Mouse (Mus musculus) intestine, embryonic 15.5 days (tissue): ENCODE data around the gene Olr1. TPM values are rescaled to one million over a fixed set of nuclear protein-coding genes. Genes with fewer than 3 reads are reported as not detected.

Experiments used
- ATAC-seq: fragments of 200-750 bp; cut with Nextera tagmentation; 2 replicates; pipeline ENCODE4 v1.8.0; 2017; ENCODE audit warnings: moderate TSS enrichment, moderate library complexity
- H3K27ac ChIP-seq: fragments of 300-500 bp; sonication (generic); 2 replicates; pipeline ENCODE4 v1.5.1; 2015; ENCODE audit warnings: mild to moderate bottlenecking, inconsistent platforms
- H3K27me3 ChIP-seq: fragments of 300-500 bp; sonication (generic); replicated peaks from 2 replicates; pipeline ENCODE4 v1.6.1; 2015; ENCODE audit warnings: inconsistent platforms
- H3K36me3 ChIP-seq: fragments of 300-500 bp; sonication (generic); 2 replicates; pipeline ENCODE4 v1.6.1; 2015; ENCODE audit warnings: inconsistent platforms
- H3K4me1 ChIP-seq: fragments of 300-500 bp; sonication (generic); replicated peaks from 2 replicates; pipeline ENCODE4 v1.6.1; 2015; ENCODE audit warnings: inconsistent platforms
- H3K4me2 ChIP-seq: fragments of 300-500 bp; sonication (generic); replicated peaks from 2 replicates; pipeline ENCODE4 v1.6.1; 2015; ENCODE audit warnings: mild to moderate bottlenecking, inconsistent platforms
- H3K4me3 ChIP-seq: fragments of 300-500 bp; sonication (generic); replicated peaks from 2 replicates; pipeline ENCODE4 v1.5.1; 2015; ENCODE audit warnings: inconsistent platforms
- H3K9ac ChIP-seq: fragments of 300-500 bp; sonication (generic); 2 replicates; pipeline ENCODE4 v1.6.1; 2015; ENCODE audit warnings: inconsistent platforms
- H3K9me3 ChIP-seq: fragments of 300-500 bp; sonication (generic); 2 replicates; pipeline ENCODE4 v1.6.1; 2016; ENCODE audit warnings: inconsistent platforms
- WGBS: fragments of 180-500 bp; shearing (Covaris S2); methylation state at CpG from one replicate; pipeline ENCODE4 v1.1.7; 2015; 5-methylcytosine and 5-hydroxymethylcytosine counted together
- polyA plus RNA-seq: library from polyadenylated mRNA; unstranded; fragments of >200 nt; fragmentation: Nextera tagmentation; extraction: Ambion mirVana; gene quantifications from 2 replicates; pipeline ENCODE4 v1.2.1, GENCODE M21; 2015

Olr1 gene
- polyA plus RNA-seq, result 0.04 and 0.13 TPM in 2 replicates

GRCm38 (mm10) chr6:129507024-129507423 lies at the start of gene Olr1:
Olr1 (minus strand) TSS chr6:129507165.
- Histone ChIP-seq H3K27me3 (no peaks in the 10 kb centered on the region), H3K4me1 (no peaks in the 10 kb centered on the region), H3K36me3 (no peaks in the 10 kb centered on the region), H3K4me2 (no peak within 1 kb of the TSS), H3K27ac (no peak within 1 kb of the TSS), H3K9me3 (no peaks in the 10 kb centered on the region), H3K4me3 (no peak within 1 kb of the TSS), H3K9ac (no peak within 1 kb of the TSS)
- ATAC-seq, result no peak
- 77% methylated on average over 9 of the region's 9 CpGs for WGBS

DNA sequence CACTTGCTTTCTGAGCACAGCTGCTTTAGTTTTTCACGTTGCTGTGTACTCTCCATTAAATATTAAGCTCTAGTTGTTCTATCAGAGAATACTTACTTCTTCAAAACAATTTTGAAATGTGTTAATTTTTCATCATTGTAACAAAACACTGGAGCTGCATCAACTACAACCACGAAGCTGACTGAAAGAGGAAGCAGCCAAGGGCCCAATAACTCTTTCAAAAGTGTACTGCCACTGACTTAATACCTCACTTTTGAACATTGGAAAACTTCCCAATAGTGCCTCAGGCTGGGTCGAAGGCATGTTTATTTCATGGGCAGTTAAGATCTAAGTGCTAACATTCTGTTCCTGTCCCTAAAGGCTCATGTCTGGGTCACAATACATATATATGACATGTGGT lies 41.0 kb upstream of the Olr1 start:
- ATAC-seq, result no peak
- Histone ChIP-seq H3K9ac (no peak overlapping the region), H3K4me1 (0 out of 2 replicates have a peak, but pooled peaks cover 3% of the 10 kb centered on the region), H3K36me3 (no peaks in the 10 kb centered on the region), H3K27ac (no peak overlapping the region), H3K4me2 (no peak overlapping the region), H3K27me3 (no peaks in the 10 kb centered on the region), H3K9me3 (no peaks in the 10 kb centered on the region), H3K4me3 (no peak overlapping the region)
- WGBS, result 61% methylated on average over 3 of the region's 3 CpGs

- no peak overlapping the region for H3K4me3 ChIP-seq
- H3K9me3 ChIP-seq, result no peaks in the 10 kb centered on the region
- 85% methylated on average over 2 of the region's 2 CpGs for WGBS
- 0 out of 2 replicates have a peak, but pooled peaks cover 3% of the 10 kb centered on the region for H3K4me1 ChIP-seq
- H3K27me3 ChIP-seq, result no peaks in the 10 kb centered on the region
- no peak overlapping the region for H3K4me2 ChIP-seq
- H3K36me3 ChIP-seq, result 0 out of 2 replicates have a peak, but pooled peaks cover 3% of the 10 kb centered on the region
- no peak overlapping the region for H3K27ac ChIP-seq
- H3K9ac ChIP-seq, result no peak overlapping the region
- no peak for ATAC-seq
These were observed 40.3 kb upstream of the Olr1 start for GRCm38 (mm10) chr6:129547277-129547676.

GRCm38 (mm10) chr6:129543709-129544606 lies 37.0 kb upstream of the Olr1 start:
- Histone ChIP-seq H3K27me3 (no peaks in the 10 kb centered on the region), H3K9me3 (no peaks in the 10 kb centered on the region), H3K27ac (no peak overlapping the region), H3K4me2 (no peak overlapping the region), H3K36me3 (peaks cover 10% of the 10 kb centered on the region), H3K4me3 (no peak overlapping the region), H3K4me1 (0 out of 2 replicates have a peak, but pooled peaks cover 3% of the 10 kb centered on the region), H3K9ac (no peak overlapping the region)
- 58% methylated on average over 6 of the region's 6 CpGs for WGBS
- peak; percentile 82 for ATAC-seq

DNA sequence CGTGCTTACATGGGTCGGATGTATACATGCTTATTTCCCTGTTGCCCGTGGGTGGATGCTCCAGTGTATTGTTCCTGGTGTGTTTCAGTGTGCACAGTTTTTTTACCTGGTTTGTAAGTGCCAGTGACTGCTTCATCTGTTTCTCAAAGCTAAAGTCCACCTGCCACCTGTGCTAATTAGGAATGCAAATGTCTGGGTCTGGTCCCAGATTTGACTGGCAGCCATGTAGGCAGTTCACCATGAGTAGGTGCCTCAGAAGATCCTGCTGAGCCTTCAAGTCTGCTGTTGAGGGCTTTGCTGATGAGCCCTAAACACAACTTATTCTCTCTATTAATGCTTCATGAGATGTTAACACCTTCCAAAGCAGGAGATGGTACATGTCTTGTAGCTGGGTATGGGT lies 35.6 kb upstream of the Olr1 start:
- Histone ChIP-seq H3K4me1 (0 out of 2 replicates have a peak, but pooled peaks cover 3% of the 10 kb centered on the region), H3K9me3 (no peaks in the 10 kb centered on the region), H3K27ac (no peak overlapping the region), H3K4me3 (no peak overlapping the region), H3K4me2 (no peak overlapping the region), H3K27me3 (no peaks in the 10 kb centered on the region), H3K9ac (no peak overlapping the region), H3K36me3 (peaks cover 10% of the 10 kb centered on the region)
- no peak for ATAC-seq
- WGBS, result 95% methylated on average over 3 of the region's 3 CpGs

GRCm38 (mm10) chr6:129541931-129542330 lies 35.0 kb upstream of the Olr1 start:
- Histone ChIP-seq H3K27ac (no peak overlapping the region), H3K4me3 (no peak overlapping the region), H3K36me3 (peaks cover 10% of the 10 kb centered on the region), H3K9me3 (no peaks in the 10 kb centered on the region), H3K9ac (no peak overlapping the region), H3K4me1 (0 out of 2 replicates have a peak, but pooled peaks cover 3% of the 10 kb centered on the region), H3K4me2 (no peak overlapping the region), H3K27me3 (no peaks in the 10 kb centered on the region)
- WGBS, result 84% methylated on average over 9 of the region's 9 CpGs
- no peak for ATAC-seq

DNA sequence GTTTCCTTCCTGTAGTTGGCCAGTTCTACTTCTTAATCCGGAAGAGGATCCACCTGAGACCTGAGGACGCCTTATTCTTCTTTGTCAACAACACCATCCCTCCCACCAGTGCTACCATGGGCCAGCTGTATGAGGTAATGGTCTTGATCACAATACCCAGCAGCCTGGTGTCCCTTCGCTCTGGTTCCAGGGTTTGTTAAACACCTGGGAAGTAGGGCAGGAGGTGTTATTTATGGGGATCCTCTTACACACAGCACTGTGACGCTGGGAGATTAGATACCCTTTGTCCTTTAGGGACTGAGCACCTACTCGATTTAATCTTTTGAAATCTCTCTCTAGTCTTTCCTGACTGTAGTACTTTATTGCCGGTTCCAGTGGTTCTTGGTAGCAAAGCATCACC lies 31.6 kb upstream of the Olr1 start:
- H3K27ac ChIP-seq, result no peak overlapping the region
- H3K4me1 ChIP-seq, result 0 out of 2 replicates have a peak, but pooled peaks cover 8% of the 10 kb centered on the region
- no peaks in the 10 kb centered on the region for H3K9me3 ChIP-seq
- no peak overlapping the region for H3K4me3 ChIP-seq
- H3K27me3 ChIP-seq, result no peaks in the 10 kb centered on the region
- peaks cover 10% of the 10 kb centered on the region for H3K36me3 ChIP-seq
- ATAC-seq, result no peak
- 83% methylated on average over 6 of the region's 6 CpGs for WGBS
- no peak overlapping the region for H3K4me2 ChIP-seq
- no peak overlapping the region for H3K9ac ChIP-seq

GRCm38 (mm10) chr6:129535723-129536122 lies 28.8 kb upstream of the Olr1 start:
- H3K4me2 ChIP-seq, result 0 out of 2 replicates have a peak overlapping the region, but pooled peaks have one; percentile 12
- H3K27me3 ChIP-seq, result no peaks in the 10 kb centered on the region
- H3K36me3 ChIP-seq, result peaks cover 5% of the 10 kb centered on the region; the same call in 1 of the 2 replicates
- H3K4me3 ChIP-seq, result no peak overlapping the region
- no peak overlapping the region for H3K27ac ChIP-seq
- H3K9me3 ChIP-seq, result no peaks in the 10 kb centered on the region
- 0 out of 2 replicates have a peak, but pooled peaks cover 14% of the 10 kb centered on the region for H3K4me1 ChIP-seq
- H3K9ac ChIP-seq, result no peak overlapping the region
- 60% methylated on average over 4 of the region's 4 CpGs for WGBS
- no peak for ATAC-seq

DNA sequence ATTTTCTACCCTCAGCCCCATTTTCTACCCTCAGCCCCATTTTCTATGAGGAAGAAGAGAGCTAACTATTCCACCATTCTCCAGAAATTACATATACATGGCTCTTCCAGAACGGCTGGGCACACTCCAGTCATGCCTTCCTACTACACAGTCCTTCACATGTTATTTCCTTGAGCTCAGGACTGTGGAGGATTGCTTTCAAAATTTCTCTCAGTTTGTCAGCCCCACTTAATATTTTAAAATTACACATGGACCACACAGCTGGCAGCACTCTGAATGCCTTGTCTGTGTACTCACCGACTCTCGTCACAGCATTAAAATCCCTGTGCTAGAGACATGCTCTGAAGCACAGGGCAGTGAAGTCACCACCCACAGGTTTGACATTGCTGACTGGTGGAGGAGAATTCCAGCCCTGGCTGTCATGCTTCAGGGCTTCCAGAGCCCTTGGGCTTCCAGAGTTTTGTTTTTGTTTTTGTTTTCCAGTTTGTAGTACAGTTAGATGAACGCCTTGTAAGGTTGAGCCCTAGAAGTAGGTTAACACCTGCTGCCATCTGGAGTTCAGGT lies 27.7 kb upstream of the Olr1 start:
- Histone ChIP-seq H3K27ac (no peak overlapping the region), H3K4me3 (peak overlapping the region; percentile 82)

DNA sequence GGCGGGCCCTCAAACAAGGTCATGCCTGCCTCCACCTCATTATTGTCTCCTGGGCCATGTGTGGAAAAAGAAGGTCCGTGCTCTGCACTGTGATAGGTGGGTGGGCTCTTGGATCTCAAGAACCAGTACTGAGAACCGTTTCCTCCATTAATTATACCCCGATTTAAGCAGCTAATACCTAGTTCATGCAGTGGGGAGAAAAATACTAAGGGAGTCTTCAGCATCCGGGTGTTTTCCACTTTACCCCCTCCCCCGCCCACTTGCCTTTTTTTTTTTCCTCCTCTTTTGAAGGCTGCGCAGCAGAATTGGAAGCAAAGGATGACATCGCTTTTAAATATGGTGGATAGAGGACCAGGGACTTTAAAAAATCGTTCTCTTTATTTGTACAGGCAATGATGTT lies 27.1 kb upstream of the Olr1 start:
- ATAC-seq, result peak; percentile 9; the same call in 1 of the 2 replicates
- Histone ChIP-seq H3K27ac (no peak overlapping the region), H3K4me1 (0 out of 2 replicates have a peak, but pooled peaks cover 14% of the 10 kb centered on the region), H3K27me3 (no peaks in the 10 kb centered on the region), H3K36me3 (peaks cover 2% of the 10 kb centered on the region; the same call in 1 of the 2 replicates), H3K9ac (peak overlapping the region; percentile 71), H3K9me3 (no peaks in the 10 kb centered on the region), H3K4me3 (peak overlapping the region; percentile 82), H3K4me2 (peak overlapping the region; percentile 89)
- WGBS, result 16% methylated on average over 9 of the region's 9 CpGs

More for the DNA sequence above, 27.7 kb upstream of the Olr1 start:
- Histone ChIP-seq H3K4me2 (peak overlapping the region; percentile 89), H3K27me3 (no peaks in the 10 kb centered on the region), H3K36me3 (peaks cover 5% of the 10 kb centered on the region; the same call in 1 of the 2 replicates), H3K4me1 (0 out of 2 replicates have a peak, but pooled peaks cover 14% of the 10 kb centered on the region), H3K9me3 (no peaks in the 10 kb centered on the region), H3K9ac (no peak overlapping the region)
- 54% methylated on average over 4 of the region's 4 CpGs for WGBS
- no peak for ATAC-seq

- Histone ChIP-seq H3K4me2 (peak within 1 kb of the TSS; percentile 89), H3K4me1 (0 out of 2 replicates have a peak, but pooled peaks cover 14% of the 10 kb centered on the region), H3K4me3 (peak within 1 kb of the TSS; percentile 82), H3K27me3 (no peaks in the 10 kb centered on the region), H3K9me3 (no peaks in the 10 kb centered on the region), H3K9ac (peak within 1 kb of the TSS; percentile 71), H3K36me3 (no peaks in the 10 kb centered on the region; the same call in 1 of the 2 replicates), H3K27ac (peak within 1 kb of the TSS; percentile 48)
- peak; percentile 94 for ATAC-seq
- WGBS, result under 1% methylated on average over 55 of the region's 55 CpGs
These were observed 26.2 kb upstream of the Olr1 start, which contains the start of gene Gabarapl1 for GRCm38 (mm10) chr6:129532942-129533860. Gabarapl1 (plus strand) TSS chr6:129533160.
